In genomic region chr11:104008971-104009370, GRCm38 (mm10) we compare ENCODE assay signal across 32 mouse cellular contexts. TPM values are rescaled to one million over a fixed set of nuclear protein-coding genes. Genes with fewer than 3 reads are reported as not detected.
A peak's percentile ranks its signal among the peaks of the same experiment; 100 is the strongest.
DNase-seq lines count a peak whose midpoint lies in the region; ATAC-seq and TF ChIP-seq lines count a peak whose summit lies in the region.
"Had no signal": no experiment of that assay in that cellular context is flagged by ENCODE, and none has a peak within 500 bp of the region (broad histone marks: within the 10 kb centered on the region; RNA-seq: fewer than 3 reads in every experiment).

No protein-coding gene starts in this region.

- peak; percentile 59 for DNase-seq in midbrain, embryonic 11.5 days (ENCODE audit: low spot score, missing footprints)
- DNase-seq in MEL (ENCODE audit: low read depth, low spot score): peak; percentile 48
- DNase-seq in c-Kit-positive CD71-positive TER-119-positive erythroid progenitor cells, embryonic 14.5 days (ENCODE audit: low spot score): peak; percentile 23
- DNase-seq in cerebellum, adult 2 months: no peak
- DNase-seq in cerebellum, postnatal 25 days: no peak
- no peak for DNase-seq in right cerebral cortex, adult 2 months (ENCODE audit: low spot score in 2 of 2)
- DNase-seq: adrenal gland, adult 2 months; adrenal gland, postnatal 36 days; cerebellum, adult 9-11 months; gastrocnemius, adult 2 months; gastrocnemius, postnatal 36 days; heart, adult 2 months; heart, postnatal 4 days; kidney, adult 8-10 months; kidney, postnatal 10 days; layer of hippocampus, postnatal 36 days; left cerebral cortex, postnatal 4 days; lung, adult 18-20 months; right cerebral cortex, postnatal 14 days had no signal

- H3K27ac ChIP-seq in midbrain, embryonic 11.5 days (ENCODE audit: low read depth, low read length): no peak overlapping the region
- no peak overlapping the region for H3K27ac ChIP-seq in midbrain, embryonic 15.5 days
- H3K27ac ChIP-seq in MEL (ENCODE audit: control insufficient read depth, low read depth, low read length): no peak overlapping the region
- no peak overlapping the region for H3K27ac ChIP-seq in cerebellum, adult 2 months (ENCODE audit: insufficient read depth, low read length)
- H3K27ac ChIP-seq: embryonic facial prominence, embryonic 13.5 days; gastrocnemius, adult 2 months; heart, adult 2 months; hindbrain, embryonic 13.5 days; macrophage; neural tube, embryonic 12.5 days; stomach, embryonic 15.5 days had no signal

- H3K9me3 ChIP-seq in midbrain, embryonic 11.5 days (ENCODE audit: control insufficient read depth, low read length): no peaks in the 10 kb centered on the region
- no peaks in the 10 kb centered on the region for H3K9me3 ChIP-seq in midbrain, embryonic 15.5 days
- H3K9me3 ChIP-seq in MEL (replicated peaks; ENCODE audit: insufficient read depth, low read length): no peaks in the 10 kb centered on the region
- H3K9me3 ChIP-seq: embryonic facial prominence, embryonic 13.5 days; heart, embryonic 12.5 days; hindbrain, embryonic 13.5 days; neural tube, embryonic 12.5 days; stomach, embryonic 15.5 days had no signal

- no peaks in the 10 kb centered on the region for H3K36me3 ChIP-seq in midbrain, embryonic 11.5 days (ENCODE audit: control insufficient read depth, insufficient read depth, low read length)
- H3K36me3 ChIP-seq in midbrain, embryonic 15.5 days (replicated peaks): no peaks in the 10 kb centered on the region
- no peaks in the 10 kb centered on the region; a peak in 1 of 4 replicates for H3K36me3 ChIP-seq in MEL (ENCODE audit: control insufficient read depth in 1 of 2, insufficient read depth in 2 of 2, low read length in 2 of 2)
- H3K36me3 ChIP-seq: embryonic facial prominence, embryonic 13.5 days; heart, embryonic 12.5 days; hindbrain, embryonic 13.5 days; neural tube, embryonic 12.5 days; stomach, embryonic 15.5 days had no signal

- H3K4me1 ChIP-seq in midbrain, embryonic 11.5 days (ENCODE audit: control insufficient read depth, insufficient read depth, low read length): no peaks in the 10 kb centered on the region
- H3K4me1 ChIP-seq in midbrain, embryonic 15.5 days: no peaks in the 10 kb centered on the region
- H3K4me1 ChIP-seq in MEL (ENCODE audit: control insufficient read depth in 1 of 2, insufficient read depth in 2 of 2, low read length in 2 of 2): peaks cover 0 to 5% of the 10 kb centered on the region in 2 experiments; a peak in 1 of 4 replicates
- H3K4me1 ChIP-seq in cerebellum, adult 2 months (ENCODE audit: control insufficient read depth, insufficient read depth, low read length): no peaks in the 10 kb centered on the region
- H3K4me1 ChIP-seq: heart, embryonic 12.5 days; stomach, embryonic 15.5 days had no signal

- H3K27me3 ChIP-seq in midbrain, embryonic 11.5 days (ENCODE audit: control insufficient read depth, insufficient read depth, low read length): no peaks in the 10 kb centered on the region
- no peaks in the 10 kb centered on the region for H3K27me3 ChIP-seq in midbrain, embryonic 15.5 days (replicated peaks)
- no peaks in the 10 kb centered on the region for H3K27me3 ChIP-seq in MEL (ENCODE audit: control insufficient read depth in 1 of 2, insufficient read depth in 2 of 2, low read length in 2 of 2)
- no peaks in the 10 kb centered on the region for H3K27me3 ChIP-seq in cerebellum, adult 2 months (ENCODE audit: control insufficient read depth, insufficient read depth, low read length)
- H3K27me3 ChIP-seq: heart, embryonic 12.5 days; hindbrain, embryonic 13.5 days; neural tube, embryonic 12.5 days; stomach, embryonic 15.5 days had no signal

- TF ChIP-seq RAD21 in MEL (IDR thresholded peaks at IDR 0.05; ENCODE audit: low read depth, low read length): no peak

- no peaks in the 10 kb centered on the region for H3K79me2 ChIP-seq in MEL (ENCODE audit: control insufficient read depth, insufficient read depth, low read length, poor library complexity)

- no peak overlapping the region for H3K9ac ChIP-seq in midbrain, embryonic 11.5 days (ENCODE audit: low read length)
- H3K9ac ChIP-seq in midbrain, embryonic 15.5 days: no peak overlapping the region
- no peak overlapping the region for H3K9ac ChIP-seq in MEL (ENCODE audit: control insufficient read depth, low read depth, low read length, poor library complexity, severe bottlenecking)
- H3K9ac ChIP-seq: embryonic facial prominence, embryonic 13.5 days; heart, embryonic 12.5 days; hindbrain, embryonic 13.5 days; neural tube, embryonic 12.5 days; stomach, embryonic 15.5 days had no signal

- no peak overlapping the region for H3K4me3 ChIP-seq in midbrain, embryonic 11.5 days (ENCODE audit: low read depth, low read length)
- H3K4me3 ChIP-seq in midbrain, embryonic 15.5 days: no peak overlapping the region
- H3K4me3 ChIP-seq in MEL (ENCODE audit: control insufficient read depth in 1 of 2, insufficient read depth in 1 of 2, low read depth in 2 of 2, low read length in 2 of 2): no peak overlapping the region
- no peak overlapping the region for H3K4me3 ChIP-seq in cerebellum, adult 2 months (replicated peaks; ENCODE audit: insufficient read depth, low read depth, low read length)
- H3K4me3 ChIP-seq: embryonic facial prominence, embryonic 13.5 days; erythroblast, embryonic 14.5 days; gastrocnemius, adult 2 months; heart, adult 2 months; heart, embryonic 12.5 days; hindbrain, embryonic 13.5 days; neural tube, embryonic 12.5 days; stomach, embryonic 15.5 days had no signal

- ATAC-seq in midbrain, embryonic 11.5 days (ENCODE audit: low FRiP score): no peak
- no peak for ATAC-seq in midbrain, embryonic 15.5 days (replicated peaks)
- ATAC-seq: forebrain, embryonic 16.5 days; intestine, embryonic 16.5 days; lung, postnatal 0 days; midbrain, embryonic 16.5 days; Patski had no signal

- H3K4me2 ChIP-seq in midbrain, embryonic 11.5 days: no peak overlapping the region
- H3K4me2 ChIP-seq in midbrain, embryonic 15.5 days: no peak overlapping the region
- H3K4me2 ChIP-seq: embryonic facial prominence, embryonic 13.5 days; heart, embryonic 12.5 days; hindbrain, embryonic 13.5 days; neural tube, embryonic 12.5 days; stomach, embryonic 15.5 days had no signal

- TF ChIP-seq POLR2A in MEL (IDR thresholded peaks at IDR 0.05; ENCODE audit: control insufficient read depth in 1 of 2, insufficient read depth in 1 of 2, low read depth in 1 of 2, low read length in 2 of 2, poor library complexity in 1 of 2): no peak
- TF ChIP-seq POLR2A in cerebellum, adult 2 months (IDR thresholded peaks at IDR 0.05; ENCODE audit: borderline replicate concordance, insufficient read depth, low read length): no peak

- TF ChIP-seq EP300 in MEL (IDR thresholded peaks at IDR 0.05; ENCODE audit: low read depth in 1 of 2, low read length in 2 of 2): no peak

- no peak for TF ChIP-seq CTCF in MEL (IDR thresholded peaks at IDR 0.05 in 2 of 3, conservative IDR thresholded peaks at IDR 0.05 in 1 of 3; ENCODE audit: control insufficient read depth in 1 of 3, insufficient read depth in 1 of 3, low read depth in 2 of 3, low read length in 3 of 3, poor library complexity in 1 of 3, severe bottlenecking in 1 of 3)
- TF ChIP-seq CTCF in cerebellum, adult 2 months (IDR thresholded peaks at IDR 0.05; ENCODE audit: borderline replicate concordance, insufficient read depth, low read depth, low read length): no peak

- 84% methylated on average over 4 of the region's 4 CpGs for WGBS in midbrain, embryonic 11.5 days
- 80% methylated on average over 4 of the region's 4 CpGs for WGBS in midbrain, embryonic 15.5 days
- 92% methylated on average over 4 of the region's 4 CpGs for WGBS in cerebellum, adult 2 months

TF ChIP-seq in MEL, 35 proteins besides CTCF, POLR2A, EP300 and RAD21:
- TF ChIP-seq MYC (IDR thresholded peaks at IDR 0.05; ENCODE audit: low read depth, low read length) (no peak), SIN3A (IDR thresholded peaks at IDR 0.05; ENCODE audit: low read length) (no peak), E2F4 (IDR thresholded peaks at IDR 0.05; ENCODE audit: borderline replicate concordance, low read depth, low read length) (no peak), JUND (IDR thresholded peaks at IDR 0.05; ENCODE audit: low read depth, low read length) (no peak), POLR2AphosphoS5 (IDR thresholded peaks at IDR 0.05; ENCODE audit: borderline replicate concordance, low read depth, low read length) (no peak), KAT2A (conservative IDR thresholded peaks at IDR 0.05; ENCODE audit: low read depth, low read length) (no peak), USF2 (IDR thresholded peaks at IDR 0.05; ENCODE audit: borderline replicate concordance in 1 of 2, insufficient read depth in 1 of 2, low read depth in 1 of 2, low read length in 2 of 2) (no peak), GABPA (IDR thresholded peaks at IDR 0.05; ENCODE audit: low read depth, low read length) (no peak), MAFK (IDR thresholded peaks at IDR 0.05; ENCODE audit: borderline replicate concordance, low read depth, low read length) (peak; percentile 96), ETS1 (IDR thresholded peaks at IDR 0.05; ENCODE audit: low read depth, low read length) (0 out of 2 replicates have a peak, but pooled peaks have one; percentile 12), TCF12 (IDR thresholded peaks at IDR 0.05; ENCODE audit: low read depth, low read length) (no peak)

RNA-seq across cellular contexts. Expression of gene Arf2, which starts 42.4 kb away (rescaled TPM):
- polyA plus RNA-seq in midbrain, embryonic 11.5 days (2014; fragmentation: Nextera tagmentation; extraction: Ambion mirVana): 152 and 162 TPM in 2 replicates
- 223 and 225 TPM in 2 replicates for polyA plus RNA-seq in midbrain, embryonic 15.5 days (2015; fragmentation: Nextera tagmentation; extraction: Ambion mirVana)
- total RNA-seq in MEL (2012; rRNA removed): 32.1 and 36.1 TPM in 2 replicates
- polyA plus RNA-seq in MEL (2012; ENCODE audit: insufficient read depth in 1 of 2, insufficient read length in 2 of 2, low read depth in 1 of 2, low replicate concordance in 2 of 2, missing spikeins in 1 of 2): 10 to 100 TPM in 1 of 2 experiments, not detected in 1; 23.6 TPM
- 55.0 and 57.2 TPM in 2 replicates for polyA plus RNA-seq in cerebellum, adult 2 months (2012; rRNA removed)

RNA-seq across cellular contexts. Expression of gene Nsf, which starts 55.1 kb away (rescaled TPM):
- polyA plus RNA-seq in midbrain, embryonic 11.5 days (2014; fragmentation: Nextera tagmentation; extraction: Ambion mirVana): 59.1 and 65.4 TPM in 2 replicates
- polyA plus RNA-seq in midbrain, embryonic 15.5 days (2015; fragmentation: Nextera tagmentation; extraction: Ambion mirVana): 203 and 209 TPM in 2 replicates
- 37.9 and 43.4 TPM in 2 replicates for total RNA-seq in MEL (2012; rRNA removed)
- polyA plus RNA-seq in MEL (2012; ENCODE audit: insufficient read depth in 1 of 2, insufficient read length in 2 of 2, low read depth in 1 of 2, low replicate concordance in 2 of 2, missing spikeins in 1 of 2): 10 to 100 TPM in 1 of 2 experiments, not detected in 1; 40.2 TPM
- 472 and 511 TPM in 2 replicates for polyA plus RNA-seq in cerebellum, adult 2 months (2012; rRNA removed)

Comparison
In these comparisons a context has a peak if more than half of its experiments do, and no peak if none do; other contexts are left out.
1. DNase-seq: peak in midbrain, embryonic 11.5 days (single experiment), MEL (single experiment) and c-Kit-positive CD71-positive TER-119-positive erythroid progenitor cells, embryonic 14.5 days (single experiment); none in cerebellum, adult 2 months (0 of 2), cerebellum, postnatal 25 days (0 of 2) and right cerebral cortex, adult 2 months (0 of 2).